Mouse (Mus musculus): Measurements from ENCODE around the gene Cd163. TPM values are rescaled to one million over a fixed set of nuclear protein-coding genes. Genes with fewer than 3 reads are reported as not detected.

Gene Cd163
- polyA plus RNA-seq (2017; shearing (Covaris generic)), result 1.1 TPM

GRCm38 (mm10) chr6:124304356-124304755, at the start of gene Cd163:
TSS of gene Cd163 (plus strand) at chr6:124304656.

Other genes starting within 250 kb of the Cd163 start
- gene Vmn2r27, start 72.8 kb upstream of the Cd163 start, polyA plus RNA-seq (2017; shearing (Covaris generic)), result 0.10 TPM
- 43.7 TPM for gene Pex5, start 110.4 kb downstream of the Cd163 start, polyA plus RNA-seq (2017; shearing (Covaris generic))
- 0.28 TPM for gene Clstn3, start 160.1 kb downstream of the Cd163 start, polyA plus RNA-seq (2017; shearing (Covaris generic))
- not detected for gene C1rl, start 188.5 kb downstream of the Cd163 start, polyA plus RNA-seq (2017; shearing (Covaris generic))
- 0.45 TPM for gene C1ra, start 207.7 kb downstream of the Cd163 start, polyA plus RNA-seq (2017; shearing (Covaris generic))
- gene C1s1, start 237.7 kb downstream of the Cd163 start, polyA plus RNA-seq (2017; shearing (Covaris generic)), result not detected